Mouse (Mus musculus): Measurements from ENCODE around the gene Fam107a.

DNA sequence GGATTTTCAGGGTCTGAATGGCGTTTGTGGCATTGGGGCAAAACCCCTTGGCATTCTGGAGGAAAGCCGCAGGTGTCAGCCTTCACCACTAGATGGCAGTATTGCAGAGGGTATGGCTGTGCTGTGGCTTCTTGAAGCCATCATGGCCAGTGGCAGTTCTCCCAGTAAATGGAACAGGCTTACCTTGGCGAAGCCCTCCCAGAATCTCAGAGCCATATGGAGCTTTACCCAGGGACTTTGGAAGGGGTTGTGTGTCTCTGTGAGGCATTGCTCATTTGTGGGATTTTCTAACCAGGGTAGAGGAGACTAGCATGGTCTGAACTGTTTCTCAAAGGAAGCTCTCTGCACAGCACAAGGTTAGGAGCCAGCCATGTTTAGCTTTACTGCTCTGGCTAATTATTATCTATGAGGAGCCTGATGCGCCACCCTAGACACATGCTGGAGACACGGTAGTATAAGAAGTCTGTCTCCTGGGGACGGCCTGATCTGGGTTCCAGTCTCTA is 38.2 kb upstream of the Fam107a start:
- TF ChIP-seq GATA1 (IDR thresholded peaks at IDR 0.05; ENCODE audit: borderline replicate concordance, low read length): no peak
- no peak for TF ChIP-seq FLI1 (IDR thresholded peaks at IDR 0.05; ENCODE audit: low read length)

Data from megakaryocyte, embryonic 14.5 days (primary cell).